Mouse (Mus musculus): ENCODE data around the gene Nono. TPM values are rescaled to one million over a fixed set of nuclear protein-coding genes. Genes with fewer than 3 reads are reported as not detected.

The Nono gene
- 59.7 and 61.7 TPM in 2 replicates for polyA plus RNA-seq (2015; fragmentation: Nextera tagmentation; extraction: Ambion mirVana)

- Histone ChIP-seq H3K4me1 (ENCODE audit: insufficient read depth) (peaks cover 10% of the 10 kb centered on the region), H3K4me2 (ENCODE audit: low read depth, low read length) (peak within 1 kb of the TSS; percentile 71), H3K4me3 (ENCODE audit: low read depth, low read length) (peak within 1 kb of the TSS; percentile 73), H3K27ac (ENCODE audit: low read depth) (peak within 1 kb of the TSS; percentile 90), H3K9ac (replicated peaks) (peak within 1 kb of the TSS; percentile 84), H3K36me3 (replicated peaks; ENCODE audit: insufficient read depth, low read length) (peaks cover 6% of the 10 kb centered on the region; the same call in 1 of the 2 replicates), H3K27me3 (ENCODE audit: insufficient read depth, low read length) (no peaks in the 10 kb centered on the region), H3K9me3 (ENCODE audit: low read length) (no peaks in the 10 kb centered on the region)
- DNase-seq (peak; percentile 89), ATAC-seq (peak; percentile 94)
- peak; percentile 50 for TF ChIP-seq CTCF (IDR thresholded peaks at IDR 0.05; ENCODE audit: low read depth)
- TF ChIP-seq EP300 (IDR thresholded peaks at IDR 0.05; ENCODE audit: low read depth) = peak; percentile 24; the same call in 1 of the 2 replicates
- WGBS (ENCODE audit: insufficient replicate concordance) = 22% methylated on average over 48 of the region's 51 CpGs
Measured at GRCm38 (mm10) chrX:101429142-101429949, at the start of gene Nono. Gene Nono (plus strand): TSS chrX:101429318.

GRCm38 (mm10) chrX:101379744-101380143 lies 49.4 kb upstream of the Nono start:
- peak; percentile 42; the same call in 1 of the 2 replicates for ATAC-seq
- no peak for DNase-seq
- Histone ChIP-seq H3K4me3 (ENCODE audit: low read depth, low read length) (no peak overlapping the region), H3K4me1 (ENCODE audit: insufficient read depth) (no peaks in the 10 kb centered on the region), H3K9ac (replicated peaks) (peak overlapping the region; percentile 11; the same call in 1 of the 2 replicates), H3K9me3 (ENCODE audit: low read length) (no peaks in the 10 kb centered on the region), H3K4me2 (ENCODE audit: low read depth, low read length) (peak overlapping the region; percentile 36; the same call in 1 of the 2 replicates), H3K27ac (ENCODE audit: low read depth) (peak overlapping the region; percentile 83), H3K36me3 (replicated peaks; ENCODE audit: insufficient read depth, low read length) (no peaks in the 10 kb centered on the region), H3K27me3 (ENCODE audit: insufficient read depth, low read length) (peaks cover 11% of the 10 kb centered on the region; the same call in 1 of the 2 replicates)
- TF ChIP-seq CTCF (IDR thresholded peaks at IDR 0.05; ENCODE audit: low read depth) (no peak), EP300 (IDR thresholded peaks at IDR 0.05; ENCODE audit: low read depth) (peak; percentile 54; the same call in 1 of the 2 replicates)
- 47% methylated on average over 1 of the region's 1 CpGs for WGBS (ENCODE audit: insufficient replicate concordance)

- Histone ChIP-seq H3K27me3 (ENCODE audit: insufficient read depth, low read length) (peaks cover 18% of the 10 kb centered on the region; the same call in 1 of the 2 replicates), H3K4me1 (ENCODE audit: insufficient read depth) (no peaks in the 10 kb centered on the region), H3K4me2 (ENCODE audit: low read depth, low read length) (no peak overlapping the region), H3K36me3 (replicated peaks; ENCODE audit: insufficient read depth, low read length) (no peaks in the 10 kb centered on the region), H3K27ac (ENCODE audit: low read depth) (no peak overlapping the region), H3K4me3 (ENCODE audit: low read depth, low read length) (no peak overlapping the region), H3K9me3 (ENCODE audit: low read length) (no peaks in the 10 kb centered on the region), H3K9ac (replicated peaks) (no peak overlapping the region)
- WGBS (ENCODE audit: insufficient replicate concordance) = 39% methylated on average over 18 of the region's 18 CpGs
- DNase-seq (no peak), ATAC-seq (no peak)
- no peak for TF ChIP-seq CTCF (IDR thresholded peaks at IDR 0.05; ENCODE audit: low read depth)
Measured at GRCm38 (mm10) chrX:101383455-101383854, 45.7 kb upstream of the Nono start.

GRCm38 (mm10) chrX:101384439-101385137 lies 44.5 kb upstream of the Nono start:
- H3K4me2 ChIP-seq (ENCODE audit: low read depth, low read length) = no peak overlapping the region
- no peak for ATAC-seq
- WGBS (ENCODE audit: insufficient replicate concordance) = 31% methylated on average over 32 of the region's 32 CpGs

GRCm38 (mm10) chrX:101386222-101386621 lies 42.9 kb upstream of the Nono start:
- Histone ChIP-seq H3K36me3 (replicated peaks; ENCODE audit: insufficient read depth, low read length) (no peaks in the 10 kb centered on the region), H3K9me3 (ENCODE audit: low read length) (no peaks in the 10 kb centered on the region), H3K27me3 (ENCODE audit: insufficient read depth, low read length) (peaks cover 18% of the 10 kb centered on the region; the same call in 1 of the 2 replicates), H3K4me3 (ENCODE audit: low read depth, low read length) (no peak overlapping the region), H3K4me2 (ENCODE audit: low read depth, low read length) (no peak overlapping the region), H3K4me1 (ENCODE audit: insufficient read depth) (no peaks in the 10 kb centered on the region), H3K9ac (replicated peaks) (no peak overlapping the region), H3K27ac (ENCODE audit: low read depth) (peak overlapping the region; percentile 16; the same call in 1 of the 2 replicates)
- WGBS (ENCODE audit: insufficient replicate concordance) = 63% methylated on average over 3 of the region's 4 CpGs
- TF ChIP-seq EP300 (IDR thresholded peaks at IDR 0.05; ENCODE audit: low read depth) (no peak), CTCF (IDR thresholded peaks at IDR 0.05; ENCODE audit: low read depth) (no peak)
- ATAC-seq = peak; percentile 76
- DNase-seq = no peak

More at GRCm38 (mm10) chrX:101384439-101385137, 44.5 kb upstream of the Nono start:
- H3K9ac ChIP-seq (replicated peaks) = no peak overlapping the region
- H3K27me3 ChIP-seq (ENCODE audit: insufficient read depth, low read length) = peaks cover 18% of the 10 kb centered on the region; the same call in 1 of the 2 replicates
- no peak overlapping the region for H3K27ac ChIP-seq (ENCODE audit: low read depth)
- no peaks in the 10 kb centered on the region for H3K36me3 ChIP-seq (replicated peaks; ENCODE audit: insufficient read depth, low read length)
- H3K4me1 ChIP-seq (ENCODE audit: insufficient read depth) = no peaks in the 10 kb centered on the region
- no peaks in the 10 kb centered on the region for H3K9me3 ChIP-seq (ENCODE audit: low read length)
- no peak overlapping the region for H3K4me3 ChIP-seq (ENCODE audit: low read depth, low read length)
- no peak for DNase-seq
- TF ChIP-seq CTCF (IDR thresholded peaks at IDR 0.05; ENCODE audit: low read depth) (no peak), EP300 (IDR thresholded peaks at IDR 0.05; ENCODE audit: low read depth) (no peak)

Data from liver, postnatal 0 days (tissue).